Mouse (Mus musculus) heart, embryonic 11.5 days (tissue): ENCODE data around the gene Dntt. TPM values are rescaled to one million over a fixed set of nuclear protein-coding genes. Genes with fewer than 3 reads are reported as not detected.

Experiments
- ATAC-seq: fragments of 200-750 bp; cut with Nextera tagmentation; replicated peaks from 2 replicates; pipeline ENCODE4 v1.8.0; 2017; ENCODE audit warnings: moderate library complexity; ENCODE audit not compliant: insufficient number of reproducible peaks, low FRiP score, low TSS enrichment
- H3K27ac ChIP-seq: fragments of 300-500 bp; sonication (generic); 2 replicates; pipeline ENCODE4 v1.5.1; 2014; ENCODE audit warnings: mild to moderate bottlenecking, low read depth, low read length
- H3K27me3 ChIP-seq: fragments of 300-500 bp; sonication (generic); 2 replicates; pipeline ENCODE4 v1.6.1; 2014; ENCODE audit warnings: mild to moderate bottlenecking, low read length, mixed read lengths; ENCODE audit not compliant: control insufficient read depth, insufficient read depth
- H3K36me3 ChIP-seq: fragments of 300-500 bp; sonication (generic); 2 replicates; pipeline ENCODE4 v1.6.1; 2014; ENCODE audit warnings: mild to moderate bottlenecking, low read length, moderate library complexity, mixed read lengths; ENCODE audit not compliant: control insufficient read depth, insufficient read depth
- H3K4me1 ChIP-seq: fragments of 300-500 bp; sonication (generic); 2 replicates; pipeline ENCODE4 v1.6.1; 2014; ENCODE audit warnings: low read length; ENCODE audit not compliant: control insufficient read depth, insufficient read depth
- H3K4me2 ChIP-seq: fragments of 300-500 bp; sonication (generic); 2 replicates; pipeline ENCODE4 v1.6.1; 2014; ENCODE audit warnings: mild to moderate bottlenecking, moderate library complexity
- H3K4me3 ChIP-seq: fragments of 300-500 bp; sonication (generic); 2 replicates; pipeline ENCODE4 v1.5.1; 2014; ENCODE audit warnings: low read depth, low read length
- H3K9ac ChIP-seq: fragments of 300-500 bp; sonication (generic); 2 replicates; pipeline ENCODE4 v1.6.1; 2014; ENCODE audit warnings: mild to moderate bottlenecking, low read depth, low read length, moderate library complexity
- H3K9me3 ChIP-seq: fragments of 300-500 bp; sonication (generic); replicated peaks from 2 replicates; pipeline ENCODE4 v1.6.1; 2016; ENCODE audit warnings: low read length; ENCODE audit not compliant: control insufficient read depth
- WGBS: fragments of 180-500 bp; shearing (Covaris S2); extraction: QIAGEN DNeasy Blood & Tissue Kit; methylation state at CpG from one replicate; pipeline ENCODE4 v1.1.7; 2014; ENCODE audit not compliant: insufficient replicate concordance; 5-methylcytosine and 5-hydroxymethylcytosine counted together
- polyA plus RNA-seq: library from polyadenylated mRNA; unstranded; fragments of >200 nt; fragmentation: Nextera tagmentation; extraction: Ambion mirVana; gene quantifications from 2 replicates; pipeline ENCODE4 v1.2.1, GENCODE M21; 2014

Dntt gene
- polyA plus RNA-seq, 1 experiment from 2014 or later, result not detected

DNA sequence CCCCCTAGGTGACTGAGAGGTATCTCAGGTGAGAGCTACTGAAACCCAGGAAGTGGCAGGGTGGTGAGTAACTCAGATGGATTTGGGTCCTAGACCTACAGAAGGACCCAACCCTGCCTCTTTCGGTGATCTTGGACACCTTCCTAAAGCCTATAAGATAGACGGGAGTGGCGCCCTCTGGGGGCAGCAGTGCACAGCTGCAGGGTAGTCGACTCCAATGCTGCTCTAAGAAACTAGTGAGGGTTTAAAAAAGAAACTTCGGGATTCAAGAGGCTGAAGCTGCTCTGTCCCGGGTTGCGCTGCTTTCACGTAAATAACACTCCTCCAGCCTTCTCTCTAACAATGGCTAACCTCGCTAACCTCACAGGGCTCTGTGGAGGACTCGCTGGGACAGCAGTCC is 24.5 kb downstream of the Dntt start:
- ATAC-seq, result no peak
- Histone ChIP-seq H3K27ac (no peak overlapping the region), H3K4me3 (no peak overlapping the region), H3K27me3 (no peaks in the 10 kb centered on the region), H3K4me2 (no peak overlapping the region), H3K9ac (no peak overlapping the region), H3K4me1 (no peaks in the 10 kb centered on the region), H3K9me3 (no peaks in the 10 kb centered on the region), H3K36me3 (no peaks in the 10 kb centered on the region)
- WGBS, result 28% methylated on average over 10 of the region's 10 CpGs

DNA sequence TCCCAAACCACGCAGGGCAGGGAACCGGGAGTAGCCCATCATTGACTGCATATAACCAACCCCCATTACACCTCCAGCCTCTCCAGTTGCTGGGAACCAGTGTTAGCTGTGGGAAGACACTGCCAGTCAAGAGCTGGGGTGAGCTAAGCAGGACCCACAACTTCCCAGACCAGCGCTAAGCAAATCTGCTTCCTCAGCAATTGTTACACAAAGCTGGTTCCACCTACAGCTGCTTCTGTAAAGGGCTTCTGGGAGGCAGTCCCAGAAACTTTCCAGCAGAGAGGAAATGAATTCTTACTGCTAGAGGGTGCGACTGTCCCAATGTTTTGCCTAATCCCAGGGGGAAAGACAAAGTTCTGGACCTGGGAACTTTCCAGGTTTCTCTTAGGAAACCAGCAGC is 25.6 kb downstream of the Dntt start:
- no peak for ATAC-seq
- Histone ChIP-seq H3K9me3 (no peaks in the 10 kb centered on the region), H3K4me1 (no peaks in the 10 kb centered on the region), H3K36me3 (no peaks in the 10 kb centered on the region), H3K27ac (no peak overlapping the region), H3K4me3 (no peak overlapping the region), H3K9ac (no peak overlapping the region), H3K4me2 (no peak overlapping the region), H3K27me3 (no peaks in the 10 kb centered on the region)
- 66% methylated on average over 4 of the region's 4 CpGs for WGBS

DNA sequence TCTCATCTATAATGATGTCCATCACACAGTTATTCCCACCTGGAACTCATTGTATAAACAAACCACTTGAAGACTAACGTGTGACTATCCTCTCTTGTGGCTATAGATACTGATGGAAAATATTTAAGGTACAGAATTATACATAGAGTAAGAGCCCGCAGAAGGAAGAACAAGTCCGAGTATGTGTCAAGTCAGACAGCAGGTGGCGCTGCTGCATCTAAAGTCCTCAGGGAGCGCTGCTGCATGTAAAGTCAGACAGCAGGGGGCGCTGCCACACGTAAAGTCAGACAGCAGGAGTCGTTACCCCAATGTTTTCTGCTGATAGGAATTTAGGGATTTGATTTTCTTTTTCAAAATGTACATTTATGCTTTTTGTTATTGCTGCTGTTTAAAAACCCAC is 42.4 kb downstream of the Dntt start:
- ATAC-seq, result no peak
- Histone ChIP-seq H3K4me3 (no peak overlapping the region), H3K9ac (no peak overlapping the region), H3K4me1 (no peaks in the 10 kb centered on the region), H3K9me3 (no peaks in the 10 kb centered on the region), H3K27ac (no peak overlapping the region), H3K36me3 (no peaks in the 10 kb centered on the region), H3K4me2 (no peak overlapping the region), H3K27me3 (peaks cover 6% of the 10 kb centered on the region; the same call in 1 of the 2 replicates)
- 11% methylated on average over 8 of the region's 8 CpGs for WGBS

DNA sequence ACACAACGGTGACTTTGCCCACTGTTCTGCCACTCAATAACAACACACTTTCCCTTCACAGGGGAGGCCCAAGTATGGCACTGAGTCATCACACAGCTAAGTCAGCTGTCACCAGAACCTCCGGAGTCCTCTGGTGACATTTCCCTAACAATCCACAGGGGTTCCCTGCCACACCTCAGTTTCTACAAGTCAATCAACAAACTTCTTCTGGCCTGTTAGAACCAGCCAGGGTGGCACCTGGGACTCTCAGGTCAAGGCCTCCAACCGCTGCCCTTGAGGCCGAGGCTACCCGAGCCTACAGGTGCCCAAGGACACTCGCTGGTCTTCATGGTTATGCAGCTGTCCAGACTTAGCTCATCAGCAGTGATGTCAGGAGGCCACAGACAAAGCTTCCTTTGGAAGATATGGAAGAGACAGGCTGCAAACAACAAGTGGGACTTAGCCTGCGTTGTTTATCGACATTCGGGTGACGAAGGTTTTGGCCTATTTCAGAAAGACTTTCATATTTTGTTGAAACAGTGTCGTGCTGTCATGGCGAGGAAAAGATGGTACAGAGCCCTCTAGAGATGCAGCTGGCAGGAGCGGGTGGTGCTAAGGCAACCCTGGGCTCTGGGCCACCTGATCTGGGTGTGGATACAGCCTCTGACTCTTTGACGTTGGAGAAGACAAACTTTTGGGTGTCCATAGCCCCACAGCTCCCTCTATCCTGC is 44.8 kb downstream of the Dntt start:
- no peaks in the 10 kb centered on the region for H3K4me1 ChIP-seq
- H3K9ac ChIP-seq, result no peak overlapping the region
- H3K9me3 ChIP-seq, result no peaks in the 10 kb centered on the region
- no peak overlapping the region for H3K4me2 ChIP-seq
- 80% methylated on average over 14 of the region's 14 CpGs for WGBS
- H3K27me3 ChIP-seq, result peaks cover 6% of the 10 kb centered on the region; the same call in 1 of the 2 replicates
- no peak overlapping the region for H3K27ac ChIP-seq
- no peak overlapping the region for H3K4me3 ChIP-seq
- no peak for ATAC-seq
- no peaks in the 10 kb centered on the region for H3K36me3 ChIP-seq

DNA sequence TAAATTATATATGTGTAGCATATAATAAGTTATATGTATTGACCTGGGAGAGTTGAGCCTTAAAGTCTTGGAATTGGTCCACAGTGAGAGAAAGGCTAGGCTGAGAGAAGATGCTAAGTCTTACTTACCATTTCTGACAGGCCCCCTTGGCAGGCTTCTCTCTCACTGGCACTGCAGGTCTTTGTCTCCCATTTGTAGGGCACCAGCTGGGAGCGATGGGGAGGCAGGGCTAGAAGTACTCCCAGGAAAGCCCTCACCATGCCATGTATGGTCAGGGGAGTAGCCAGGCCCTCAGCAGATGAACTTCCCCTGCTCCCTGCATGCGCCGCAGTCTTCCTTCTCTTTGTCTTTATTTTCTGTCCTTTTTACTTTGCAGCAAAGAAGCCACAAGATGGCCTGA is 47.8 kb downstream of the Dntt start, which contains the start of gene Opalin:
Opalin (minus strand) TSS at position 208 of the 400 bp plus-strand sequence.
- Histone ChIP-seq H3K36me3 (no peaks in the 10 kb centered on the region), H3K4me1 (0 out of 2 replicates have a peak, but pooled peaks cover 8% of the 10 kb centered on the region), H3K4me2 (no peak within 1 kb of the TSS), H3K4me3 (no peak within 1 kb of the TSS), H3K9ac (no peak within 1 kb of the TSS), H3K27ac (no peak within 1 kb of the TSS), H3K27me3 (0 out of 2 replicates have a peak, but pooled peaks cover 3% of the 10 kb centered on the region), H3K9me3 (no peaks in the 10 kb centered on the region)
- ATAC-seq, result no peak
- WGBS, result 80% methylated on average over 3 of the region's 3 CpGs

DNA sequence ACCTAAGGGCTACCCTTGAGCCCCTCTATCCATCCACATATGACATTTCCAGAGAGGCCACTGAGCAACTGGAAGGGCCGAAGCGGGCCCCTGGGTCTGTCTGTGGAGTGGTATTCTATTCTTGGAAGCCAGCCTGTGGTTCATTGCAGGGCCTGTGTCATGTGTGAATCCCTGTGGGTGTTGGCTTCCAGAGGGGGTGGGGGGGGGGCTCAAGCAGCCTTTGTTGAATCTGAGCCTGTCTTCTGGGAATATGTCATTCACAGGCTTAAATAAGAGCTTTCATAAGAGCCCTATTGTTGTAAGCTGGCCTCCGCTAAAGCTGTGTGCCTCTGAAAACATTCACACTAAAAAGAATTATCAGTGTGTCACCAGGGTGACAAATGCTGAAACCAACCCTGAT is 52.5 kb downstream of the Dntt start:
- H3K4me1 ChIP-seq, result 0 out of 2 replicates have a peak, but pooled peaks cover 11% of the 10 kb centered on the region
- no peaks in the 10 kb centered on the region for H3K36me3 ChIP-seq
- ATAC-seq, result peak; percentile 52; the same call in 1 of the 2 replicates
- H3K27ac ChIP-seq, result peak overlapping the region; percentile 58
- H3K27me3 ChIP-seq, result no peaks in the 10 kb centered on the region
- 44% methylated on average over 3 of the region's 3 CpGs for WGBS
- no peaks in the 10 kb centered on the region for H3K9me3 ChIP-seq
- H3K4me2 ChIP-seq, result no peak overlapping the region; the same call in 1 of the 2 replicates
- no peak overlapping the region for H3K9ac ChIP-seq
- H3K4me3 ChIP-seq, result no peak overlapping the region

DNA sequence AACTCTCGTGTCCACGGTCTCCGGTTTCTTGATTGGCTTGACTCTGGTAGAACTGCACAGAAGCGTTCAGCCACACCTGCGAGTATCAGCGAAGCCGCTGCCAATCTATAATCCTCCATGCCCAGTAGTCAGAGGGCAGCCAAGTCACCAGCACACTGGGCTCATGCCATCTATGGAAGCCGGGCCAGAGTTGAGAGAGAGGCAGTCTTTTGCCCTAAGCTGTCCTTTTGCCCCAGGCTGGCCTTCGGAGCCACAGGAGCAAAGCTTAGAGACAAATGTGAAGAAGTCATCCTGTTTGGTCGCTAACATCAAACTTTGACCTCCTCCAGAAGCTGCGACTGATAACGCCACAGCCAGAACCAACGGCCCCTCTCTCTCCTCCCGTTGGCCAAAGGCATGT is 54.6 kb downstream of the Dntt start:
- H3K27me3 ChIP-seq, result peaks cover 3% of the 10 kb centered on the region
- 84% methylated on average over 14 of the region's 14 CpGs for WGBS
- no peak overlapping the region for H3K4me2 ChIP-seq
- no peak overlapping the region for H3K27ac ChIP-seq
- no peaks in the 10 kb centered on the region for H3K36me3 ChIP-seq
- no peak overlapping the region for H3K9ac ChIP-seq
- 0 out of 2 replicates have a peak, but pooled peaks cover 11% of the 10 kb centered on the region for H3K4me1 ChIP-seq
- H3K4me3 ChIP-seq, result no peak overlapping the region
- no peaks in the 10 kb centered on the region for H3K9me3 ChIP-seq
- ATAC-seq, result no peak

DNA sequence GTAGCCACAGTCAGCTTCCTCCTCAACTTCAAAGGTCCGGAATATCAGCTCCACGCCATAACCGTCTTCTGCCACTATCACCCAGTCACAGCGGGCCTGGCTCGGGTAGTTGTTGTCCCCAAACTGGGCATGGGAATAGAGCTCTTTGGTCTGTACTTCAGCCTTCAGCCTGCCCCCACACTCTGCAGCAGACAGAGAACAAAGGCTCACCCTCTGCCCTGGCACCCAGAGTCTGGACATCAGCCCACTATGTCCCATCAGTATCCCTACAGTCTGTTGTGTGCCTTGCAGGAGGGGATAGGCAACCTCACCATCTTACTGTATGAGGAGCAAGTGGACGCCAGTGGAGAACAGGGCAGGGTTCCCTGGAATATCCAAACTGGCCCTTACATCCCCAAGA is 57.2 kb downstream of the Dntt start:
- 87% methylated on average over 6 of the region's 6 CpGs for WGBS
- Histone ChIP-seq H3K9me3 (no peaks in the 10 kb centered on the region), H3K4me2 (no peak overlapping the region), H3K36me3 (no peaks in the 10 kb centered on the region), H3K27me3 (peaks cover 6% of the 10 kb centered on the region), H3K4me1 (0 out of 2 replicates have a peak, but pooled peaks cover 8% of the 10 kb centered on the region), H3K4me3 (no peak overlapping the region), H3K27ac (no peak overlapping the region), H3K9ac (no peak overlapping the region)
- no peak for ATAC-seq

DNA sequence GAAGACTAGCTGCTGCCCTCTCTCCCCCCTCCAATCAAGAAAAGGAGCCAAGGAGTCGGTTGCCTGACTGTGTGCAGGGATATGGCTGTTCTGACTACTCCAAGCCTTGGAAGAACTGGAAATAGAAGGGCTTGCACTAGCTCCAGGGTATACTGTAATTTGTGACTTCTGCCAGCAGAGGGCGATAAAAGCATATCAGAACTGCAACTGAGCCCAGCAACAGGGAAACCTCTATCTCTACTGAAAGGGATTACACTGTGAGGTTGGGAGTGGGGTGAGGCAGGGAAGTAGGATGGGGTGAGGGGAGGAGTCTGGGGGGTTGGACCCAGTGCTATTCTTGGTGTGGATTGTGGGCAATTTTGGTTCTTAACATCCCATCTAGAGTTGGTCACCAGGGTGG is 57.6 kb downstream of the Dntt start:
- 0 out of 2 replicates have a peak, but pooled peaks cover 4% of the 10 kb centered on the region for H3K4me1 ChIP-seq

More for the DNA sequence above, 57.6 kb downstream of the Dntt start:
- Histone ChIP-seq H3K4me2 (no peak overlapping the region), H3K4me3 (no peak overlapping the region), H3K27me3 (peaks cover 6% of the 10 kb centered on the region), H3K9ac (no peak overlapping the region), H3K36me3 (no peaks in the 10 kb centered on the region), H3K9me3 (no peaks in the 10 kb centered on the region), H3K27ac (no peak overlapping the region)
- no peak for ATAC-seq
- 11% methylated on average over 2 of the region's 2 CpGs for WGBS
